Mouse (Mus musculus) brown adipose tissue, adult 24 weeks (tissue): Measurements from ENCODE around the gene Myo6. TPM values are rescaled to one million over a fixed set of nuclear protein-coding genes. Genes with fewer than 3 reads are reported as not detected.
"Not testable (repeated sequence)": the region's sequence is repeated elsewhere in the genome, so short reads cannot be mapped to it uniquely, and the experiment has no call there.

Experiments
- H3K27ac ChIP-seq: fragments of 200-500 bp; replicated peaks from 2 replicates; pipeline ENCODE4 v1.5.1; 2012; ENCODE audit warnings: low read depth, mild to moderate bottlenecking, low read length
- H3K4me1 ChIP-seq: fragments of 200-500 bp; 2 replicates; pipeline ENCODE4 v1.6.1; 2012; ENCODE audit warnings: low read length, mixed read lengths; ENCODE audit not compliant: control insufficient read depth, insufficient read depth, insufficient read length
- H3K4me3 ChIP-seq: fragments of 200-500 bp; 2 replicates; pipeline ENCODE4 v1.5.1; 2012; ENCODE audit warnings: low read depth, mild to moderate bottlenecking, low read length, moderate library complexity; ENCODE audit not compliant: insufficient read depth
- polyA plus RNA-seq: library from polyadenylated mRNA; stranded (reverse); fragments of >200 nt; gene quantifications from 2 replicates; pipeline ENCODE4 v1.2.4, GENCODE M21; 2012; ENCODE audit not compliant: missing spikeins, insufficient read depth, insufficient read length

Myo6 gene
- polyA plus RNA-seq, 1 experiment = 15.9 TPM

- no peaks in the 10 kb centered on the region for H3K4me1 ChIP-seq
- H3K4me3 ChIP-seq = no peak overlapping the region
- no peak overlapping the region for H3K27ac ChIP-seq
These were observed 117.6 kb downstream of the Myo6 start for GRCm38 (mm10) chr9:80282426-80282825.

- no peaks in the 10 kb centered on the region for H3K4me1 ChIP-seq
- H3K4me3 ChIP-seq = no peak overlapping the region
- no peak overlapping the region for H3K27ac ChIP-seq
These were observed 119.8 kb downstream of the Myo6 start for GRCm38 (mm10) chr9:80284539-80285174.

- no peaks in the 10 kb centered on the region for H3K4me1 ChIP-seq
- H3K27ac ChIP-seq = no peak overlapping the region
- H3K4me3 ChIP-seq = no peak overlapping the region
These were observed 122.0 kb downstream of the Myo6 start for GRCm38 (mm10) chr9:80286845-80287244.

DNA sequence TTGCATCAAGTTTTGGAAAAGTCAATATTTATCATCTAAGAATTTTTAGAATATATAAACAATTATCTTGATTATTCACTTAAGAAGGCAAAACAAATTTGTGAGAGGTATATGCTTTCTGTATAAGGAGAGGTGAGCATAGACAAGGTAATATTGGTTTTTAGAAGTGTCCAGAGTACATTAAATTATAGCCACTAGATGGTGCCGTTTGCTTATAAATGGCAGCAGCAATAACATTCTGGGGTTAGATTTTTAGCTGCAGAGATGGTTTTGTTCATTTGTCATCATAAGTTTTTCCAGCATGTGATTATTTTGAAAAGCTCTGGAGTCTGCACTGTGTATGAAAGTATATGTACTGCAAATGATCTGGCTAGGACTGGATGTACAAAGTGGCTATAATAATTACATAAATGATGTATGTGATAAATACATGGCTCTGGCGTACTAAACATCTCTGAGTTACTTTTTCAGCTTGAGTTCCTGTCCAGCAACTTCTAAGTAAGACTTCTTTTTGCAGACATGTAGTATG is 128.3 kb downstream of the Myo6 start:
- H3K4me3 ChIP-seq = no peak overlapping the region
- H3K27ac ChIP-seq = no peak overlapping the region
- H3K4me1 ChIP-seq = no peaks in the 10 kb centered on the region

GRCm38 (mm10) chr9:80296086-80296485 is 131.3 kb downstream of the Myo6 start:
- H3K4me3 ChIP-seq = no peak overlapping the region
- no peak overlapping the region for H3K27ac ChIP-seq
- no peaks in the 10 kb centered on the region for H3K4me1 ChIP-seq

DNA sequence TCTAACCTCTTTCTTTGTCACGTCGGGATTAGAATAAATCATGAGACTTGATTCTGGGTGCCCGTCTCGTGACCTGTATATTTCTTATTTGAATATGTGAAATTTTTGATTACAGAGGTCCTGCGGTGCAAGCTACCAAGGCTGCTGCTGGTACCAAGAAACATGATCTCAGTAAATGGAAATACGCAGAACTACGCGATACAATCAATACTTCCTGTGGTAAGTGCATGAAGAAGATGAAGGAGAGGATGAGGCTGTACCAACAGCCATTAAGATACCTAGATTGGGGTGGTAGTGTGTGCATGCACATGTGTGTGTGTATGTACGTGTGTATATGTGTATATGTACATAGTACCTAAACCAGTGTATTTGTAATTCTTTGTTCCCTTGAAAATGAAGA is 134.2 kb downstream of the Myo6 start:
- H3K27ac ChIP-seq = no peak overlapping the region
- no peak overlapping the region for H3K4me3 ChIP-seq
- no peaks in the 10 kb centered on the region for H3K4me1 ChIP-seq

- Histone ChIP-seq H3K4me1 (no peaks in the 10 kb centered on the region), H3K4me3 (no peak overlapping the region), H3K27ac (no peak overlapping the region)
These were observed 138.7 kb downstream of the Myo6 start for GRCm38 (mm10) chr9:80303518-80303917.

- Histone ChIP-seq H3K27ac (no peak overlapping the region), H3K4me3 (no peak overlapping the region), H3K4me1 (no peaks in the 10 kb centered on the region)
These were observed 141.6 kb downstream of the Myo6 start for GRCm38 (mm10) chr9:80306390-80306789.

- Histone ChIP-seq H3K4me1 (no peaks in the 10 kb centered on the region), H3K27ac (no peak overlapping the region), H3K4me3 (no peak overlapping the region)
These were observed 142.0 kb downstream of the Myo6 start for GRCm38 (mm10) chr9:80306853-80307252.

GRCm38 (mm10) chr9:80307629-80308028 is 142.8 kb downstream of the Myo6 start:
- Histone ChIP-seq H3K4me3 (no peak overlapping the region), H3K27ac (no peak overlapping the region), H3K4me1 (no peaks in the 10 kb centered on the region)

DNA sequence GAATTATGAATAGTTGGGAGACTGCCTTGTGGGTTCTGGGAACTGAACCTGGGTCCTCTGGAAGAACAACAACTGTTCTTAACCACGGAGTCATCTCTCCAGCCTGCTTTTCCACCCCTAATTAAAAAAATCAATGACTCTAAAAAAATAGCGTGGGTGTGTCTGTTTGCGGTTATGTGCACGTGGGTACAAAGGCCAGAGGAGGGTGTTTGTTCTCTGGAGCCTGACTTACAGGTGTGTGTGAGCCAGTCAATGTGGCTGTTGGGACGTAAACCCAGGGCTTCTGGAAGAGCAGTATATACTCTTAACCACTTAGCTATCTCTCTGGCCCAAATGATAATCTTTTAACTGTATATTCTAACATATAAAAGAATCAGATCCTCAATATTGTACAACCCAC is 148.8 kb downstream of the Myo6 start:
- no peak overlapping the region for H3K4me3 ChIP-seq
- H3K4me1 ChIP-seq = no peaks in the 10 kb centered on the region
- no peak overlapping the region for H3K27ac ChIP-seq

DNA sequence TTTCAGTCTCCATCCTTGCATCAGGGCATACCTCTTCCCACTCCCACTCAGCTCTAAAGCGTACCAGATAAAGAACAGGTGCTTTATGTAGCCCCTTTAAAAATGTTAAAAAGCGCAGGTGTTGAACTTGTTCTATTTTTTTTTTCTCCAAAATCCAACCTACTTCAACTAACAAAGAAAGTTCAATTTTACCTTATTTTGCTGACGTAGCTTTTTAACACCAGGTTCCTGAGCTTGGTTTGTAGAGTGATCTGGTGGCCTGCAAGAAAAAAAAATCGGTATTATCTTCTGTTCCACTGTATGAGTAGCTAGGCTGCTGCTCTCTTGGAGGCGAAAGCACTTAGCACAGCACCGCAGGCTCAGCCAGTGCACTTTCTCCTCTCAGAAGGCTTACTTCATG is 151.1 kb downstream of the Myo6 start:
- no peaks in the 10 kb centered on the region for H3K4me1 ChIP-seq

GRCm38 (mm10) chr9:80318027-80318426 is 153.2 kb downstream of the Myo6 start:
- H3K4me1 ChIP-seq = no peaks in the 10 kb centered on the region
- no peak overlapping the region for H3K27ac ChIP-seq
- H3K4me3 ChIP-seq = no peak overlapping the region

More for the DNA sequence above, 151.1 kb downstream of the Myo6 start:
- Histone ChIP-seq H3K4me3 (no peak overlapping the region), H3K27ac (no peak overlapping the region)

GRCm38 (mm10) chr9:80321051-80321887 is 156.4 kb downstream of the Myo6 start:
- H3K4me3 ChIP-seq, H3K27ac ChIP-seq, H3K4me1 ChIP-seq: not testable (repeated sequence)

GRCm38 (mm10) chr9:80332153-80332552 is 167.3 kb downstream of the Myo6 start:
- H3K4me3 ChIP-seq = no peak overlapping the region
- H3K27ac ChIP-seq = no peak overlapping the region
- no peaks in the 10 kb centered on the region for H3K4me1 ChIP-seq

- Histone ChIP-seq H3K27ac (no peak overlapping the region), H3K4me3 (no peak overlapping the region), H3K4me1 (no peaks in the 10 kb centered on the region)
These were observed 168.6 kb downstream of the Myo6 start for GRCm38 (mm10) chr9:80333466-80333865.
